Comparison of ENCODE assay signal across 31 mouse cellular contexts in the genomic region with DNA sequence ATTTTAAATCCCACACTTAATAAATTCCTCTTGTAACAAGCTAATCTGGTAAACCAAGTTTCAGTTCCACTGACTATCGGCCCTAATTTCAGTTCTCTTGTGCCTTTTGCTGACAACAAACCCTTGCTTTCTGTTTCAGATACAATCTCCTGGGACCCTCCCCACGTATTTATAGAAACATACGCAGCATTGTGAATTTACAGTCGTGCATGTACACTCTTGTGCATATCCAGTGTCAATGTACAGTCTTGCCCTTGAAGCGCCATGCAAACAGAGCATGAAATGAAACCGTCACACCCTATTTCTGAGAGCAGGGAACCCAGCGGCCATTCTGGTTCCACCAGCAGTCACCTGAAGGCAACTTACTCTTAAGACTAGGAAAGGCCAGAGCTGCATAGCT. TPM values are rescaled to one million over a fixed set of nuclear protein-coding genes. Genes with fewer than 3 reads are reported as not detected.
A peak's percentile ranks its signal among the peaks of the same experiment; 100 is the strongest.
DNase-seq lines count a peak whose midpoint lies in the region; ATAC-seq and TF ChIP-seq lines count a peak whose summit lies in the region.
"Had no signal": no experiment of that assay in that cellular context is flagged by ENCODE, and none has a peak within 500 bp of the region (broad histone marks: within the 10 kb centered on the region; RNA-seq: fewer than 3 reads in every experiment).

No protein-coding gene starts in this region.

- H3K36me3 ChIP-seq in forebrain, embryonic 15.5 days, result no peaks in the 10 kb centered on the region
- no peaks in the 10 kb centered on the region for H3K36me3 ChIP-seq in forebrain, embryonic 10.5 days (replicated peaks)
- no peaks in the 10 kb centered on the region for H3K36me3 ChIP-seq in lung, embryonic 16.5 days (ENCODE audit: control insufficient read depth, insufficient read depth, low read length)
- H3K36me3 ChIP-seq in stomach, embryonic 16.5 days (ENCODE audit: control insufficient read depth, insufficient read depth, low read length), result no peaks in the 10 kb centered on the region
- H3K36me3 ChIP-seq: embryonic facial prominence, embryonic 13.5 days; G1E; heart, embryonic 15.5 days; limb, embryonic 15.5 days; liver, embryonic 15.5 days; midbrain, embryonic 15.5 days; neural tube, embryonic 12.5 days; stomach, embryonic 15.5 days had no signal

- H3K9me3 ChIP-seq in forebrain, embryonic 15.5 days, result no peaks in the 10 kb centered on the region
- no peaks in the 10 kb centered on the region for H3K9me3 ChIP-seq in forebrain, embryonic 10.5 days
- no peaks in the 10 kb centered on the region for H3K9me3 ChIP-seq in lung, embryonic 16.5 days (ENCODE audit: control insufficient read depth, low read length)
- H3K9me3 ChIP-seq in stomach, embryonic 16.5 days (replicated peaks; ENCODE audit: control insufficient read depth, low read length), result no peaks in the 10 kb centered on the region
- H3K9me3 ChIP-seq: embryonic facial prominence, embryonic 13.5 days; G1E; heart, embryonic 15.5 days; limb, embryonic 15.5 days; liver, embryonic 15.5 days; midbrain, embryonic 15.5 days; neural tube, embryonic 12.5 days; stomach, embryonic 15.5 days had no signal

- H3K9ac ChIP-seq in forebrain, embryonic 15.5 days (replicated peaks), result no peak overlapping the region
- H3K9ac ChIP-seq in lung, embryonic 16.5 days (ENCODE audit: low read length), result no peak overlapping the region
- H3K9ac ChIP-seq in stomach, embryonic 16.5 days (ENCODE audit: low read length), result no peak overlapping the region
- H3K9ac ChIP-seq: embryonic facial prominence, embryonic 13.5 days; forebrain, postnatal 0 days; heart, embryonic 15.5 days; hindbrain, embryonic 14.5 days; limb, embryonic 15.5 days; liver, embryonic 15.5 days; midbrain, embryonic 15.5 days; neural tube, embryonic 12.5 days; stomach, embryonic 15.5 days had no signal

- no peak overlapping the region for H3K4me3 ChIP-seq in forebrain, embryonic 15.5 days
- H3K4me3 ChIP-seq in forebrain, embryonic 10.5 days, result no peak overlapping the region
- H3K4me3 ChIP-seq in lung, embryonic 16.5 days (ENCODE audit: low read length), result no peak overlapping the region
- no peak overlapping the region for H3K4me3 ChIP-seq in bone marrow, adult 2 months (replicated peaks; ENCODE audit: control insufficient read depth, low read depth, low read length)
- H3K4me3 ChIP-seq in stomach, embryonic 16.5 days (replicated peaks; ENCODE audit: low read length), result no peak overlapping the region
- H3K4me3 ChIP-seq: embryonic facial prominence, embryonic 13.5 days; heart, embryonic 15.5 days; left cerebral cortex, adult 2 months; limb, embryonic 15.5 days; liver, embryonic 15.5 days; midbrain, embryonic 15.5 days; neural tube, embryonic 12.5 days; stomach, embryonic 15.5 days had no signal

- no peak for ATAC-seq in forebrain, embryonic 15.5 days (replicated peaks)
- ATAC-seq in lung, embryonic 16.5 days (ENCODE audit: low read depth), result no peak
- ATAC-seq in stomach, embryonic 16.5 days (ENCODE audit: insufficient read depth, low FRiP score), result no peak
- ATAC-seq: inflammation-experienced regulatory T-cells, adult 6 months; midbrain, embryonic 15.5 days; Patski had no signal

- H3K4me1 ChIP-seq in forebrain, embryonic 15.5 days, result no peaks in the 10 kb centered on the region
- H3K4me1 ChIP-seq in forebrain, embryonic 10.5 days, result peaks cover 4% of the 10 kb centered on the region; the same call in 1 of the 2 replicates
- peaks cover 10% of the 10 kb centered on the region; the same call in 1 of the 2 replicates for H3K4me1 ChIP-seq in lung, embryonic 16.5 days (replicated peaks; ENCODE audit: control insufficient read depth, insufficient read depth, low read length)
- peaks cover 5% of the 10 kb centered on the region for H3K4me1 ChIP-seq in bone marrow, adult 2 months (ENCODE audit: control insufficient read depth, insufficient read depth, low read length)
- no peaks in the 10 kb centered on the region for H3K4me1 ChIP-seq in stomach, embryonic 16.5 days (ENCODE audit: control insufficient read depth, insufficient read depth, low read length)
- H3K4me1 ChIP-seq: heart, embryonic 15.5 days; liver, embryonic 15.5 days; midbrain, embryonic 15.5 days; neural tube, embryonic 12.5 days; stomach, embryonic 15.5 days had no signal

- no peak overlapping the region for H3K4me2 ChIP-seq in forebrain, embryonic 15.5 days (replicated peaks)
- 0 out of 2 replicates have a peak overlapping the region, but pooled peaks have one; percentile 8 for H3K4me2 ChIP-seq in lung, embryonic 16.5 days (ENCODE audit: low read depth, low read length)
- 0 out of 2 replicates have a peak overlapping the region, but pooled peaks have one; percentile 10 for H3K4me2 ChIP-seq in stomach, embryonic 16.5 days (ENCODE audit: low read depth, low read length)
- H3K4me2 ChIP-seq: embryonic facial prominence, embryonic 13.5 days; heart, embryonic 15.5 days; hindbrain, embryonic 14.5 days; limb, embryonic 15.5 days; liver, embryonic 15.5 days; midbrain, embryonic 15.5 days; neural tube, embryonic 12.5 days; stomach, embryonic 15.5 days had no signal

- H3K27ac ChIP-seq in forebrain, embryonic 15.5 days (replicated peaks), result peak overlapping the region; percentile 59; the same call in 1 of the 2 replicates
- no peak overlapping the region for H3K27ac ChIP-seq in forebrain, embryonic 10.5 days
- no peak overlapping the region; the same call in 1 of the 2 replicates for H3K27ac ChIP-seq in lung, embryonic 16.5 days (ENCODE audit: low read length)
- peak overlapping the region; percentile 74 for H3K27ac ChIP-seq in bone marrow, adult 2 months (ENCODE audit: control insufficient read depth, insufficient read depth, low read depth, low read length, poor library complexity)
- H3K27ac ChIP-seq in stomach, embryonic 16.5 days (ENCODE audit: low read length), result peak overlapping the region; percentile 29; the same call in 1 of the 2 replicates
- H3K27ac ChIP-seq: embryonic facial prominence, embryonic 13.5 days; heart, embryonic 15.5 days; hindbrain, embryonic 14.5 days; left cerebral cortex, adult 2 months; limb, embryonic 15.5 days; liver, embryonic 15.5 days; midbrain, embryonic 15.5 days; neural tube, embryonic 12.5 days; stomach, embryonic 15.5 days had no signal

- WGBS in forebrain, embryonic 15.5 days, result 92% methylated on average over 7 of the region's 7 CpGs
- WGBS in forebrain, embryonic 10.5 days, result 88% methylated on average over 7 of the region's 7 CpGs
- WGBS in lung, embryonic 16.5 days, result 69% methylated on average over 7 of the region's 7 CpGs
- WGBS in bone marrow, adult 2 months, result 62% methylated on average over 7 of the region's 7 CpGs
- 61% methylated on average over 7 of the region's 7 CpGs for WGBS in stomach, embryonic 16.5 days

- H3K27me3 ChIP-seq in forebrain, embryonic 15.5 days, result no peaks in the 10 kb centered on the region
- no peaks in the 10 kb centered on the region for H3K27me3 ChIP-seq in forebrain, embryonic 10.5 days (ENCODE audit: poor library complexity, severe bottlenecking)
- no peaks in the 10 kb centered on the region for H3K27me3 ChIP-seq in lung, embryonic 16.5 days (ENCODE audit: control insufficient read depth, insufficient read depth, low read depth, low read length)
- H3K27me3 ChIP-seq in stomach, embryonic 16.5 days (ENCODE audit: control insufficient read depth, insufficient read depth, low read length), result no peaks in the 10 kb centered on the region
- H3K27me3 ChIP-seq: embryonic facial prominence, embryonic 13.5 days; limb, embryonic 15.5 days; liver, embryonic 15.5 days; midbrain, embryonic 15.5 days; neural tube, embryonic 12.5 days; Patski; stomach, embryonic 15.5 days had no signal

- no peak for DNase-seq in forebrain, embryonic 10.5 days (ENCODE audit: extremely low spot score, low spot score)
- no peak for DNase-seq in lung, postnatal 36 days
- DNase-seq in cerebellum, adult 18-20 months, result no peak
- DNase-seq in kidney, postnatal 14 days, result no peak
- DNase-seq: adrenal gland, postnatal 36 days; cerebellum, adult 2 months; cerebellum, postnatal 25 days; forebrain, postnatal 0 days; gastrocnemius, postnatal 36 days; heart, postnatal 36 days; kidney, adult 18-20 months; left cerebral cortex, postnatal 4 days; lung, postnatal 10 days; thymus, adult 2 months; thymus, postnatal 4 days had no signal

- no peak for TF ChIP-seq POLR2A in bone marrow, adult 2 months (IDR thresholded peaks at IDR 0.05; ENCODE audit: borderline replicate concordance, control insufficient read depth, low read depth, low read length)

- TF ChIP-seq CTCF in bone marrow, adult 2 months (IDR thresholded peaks at IDR 0.05; ENCODE audit: control insufficient read depth, insufficient read depth, low read length), result no peak

RNA-seq across cellular contexts. Expression of gene Nedd9, which starts 4.4 kb away (rescaled TPM):
- 25.4 and 26.5 TPM in 2 replicates for polyA plus RNA-seq in forebrain, embryonic 15.5 days (2015; fragmentation: Nextera tagmentation; extraction: Ambion mirVana)
- polyA plus RNA-seq in forebrain, embryonic 10.5 days (2016; fragmentation: Nextera tagmentation; extraction: Ambion mirVana), result 16.8 and 18.4 TPM in 2 replicates
- polyA plus RNA-seq in lung, embryonic 16.5 days (2015; fragmentation: Nextera tagmentation; extraction: Ambion mirVana), result 76.1 and 77.6 TPM in 2 replicates
- polyA plus RNA-seq in bone marrow, adult 2 months (2011; ENCODE audit: insufficient read depth, insufficient read length, low replicate concordance, missing spikeins), result 10.9 and 26.5 TPM in 2 replicates
- polyA plus RNA-seq in stomach, embryonic 16.5 days (2015; fragmentation: Nextera tagmentation; extraction: Ambion mirVana), result 25.0 and 28.3 TPM in 2 replicates
- polyA plus RNA-seq: G1E had no signal

Comparison
In these comparisons a context has a peak if more than half of its experiments do, and no peak if none do; other contexts are left out.
1. H3K27ac ChIP-seq: peak in forebrain, embryonic 15.5 days (single experiment), bone marrow, adult 2 months (single experiment) and stomach, embryonic 16.5 days (single experiment); none in forebrain, embryonic 10.5 days (single experiment) and lung, embryonic 16.5 days (single experiment).